Mouse (Mus musculus) cerebellum, postnatal 10 days (tissue): Measurements from ENCODE around the gene Manba.

Experiments
- DNase-seq, 2 experiments: peaks; one replicate each; pipeline ENCODE4 v3.0.0; 2021; ENCODE audit warnings: mixed read lengths in 2 of 2

Gene Manba

GRCm38 (mm10) chr3:135586060-135586459 lies 100.6 kb downstream of the Manba start:
- no peak for DNase-seq

GRCm38 (mm10) chr3:135586471-135586880 lies 101.1 kb downstream of the Manba start:
- DNase-seq, result no peak

- no peak for DNase-seq
These were observed 105.1 kb downstream of the Manba start for GRCm38 (mm10) chr3:135590471-135590870.

- peak; percentile 53 to 55 for DNase-seq
These were observed 106.0 kb downstream of the Manba start for GRCm38 (mm10) chr3:135591376-135591775.

- DNase-seq, result no peak
These were observed 106.6 kb downstream of the Manba start for GRCm38 (mm10) chr3:135592011-135592410.

- DNase-seq, result no peak
These were observed 109.0 kb downstream of the Manba start for GRCm38 (mm10) chr3:135594238-135594917.

GRCm38 (mm10) chr3:135597014-135597413 lies 111.6 kb downstream of the Manba start:
- DNase-seq, result no peak

- DNase-seq, result no peak
These were observed 112.9 kb downstream of the Manba start for GRCm38 (mm10) chr3:135598355-135598754.

- DNase-seq, result no peak
These were observed 117.3 kb downstream of the Manba start for GRCm38 (mm10) chr3:135602731-135603130.

- DNase-seq, result no peak
These were observed 119.4 kb downstream of the Manba start for GRCm38 (mm10) chr3:135604626-135605417.

- no peak for DNase-seq
These were observed 120.1 kb downstream of the Manba start for GRCm38 (mm10) chr3:135605474-135605873.

GRCm38 (mm10) chr3:135606592-135606991 lies 121.2 kb downstream of the Manba start:
- DNase-seq, result no peak

GRCm38 (mm10) chr3:135607021-135607420 lies 121.6 kb downstream of the Manba start:
- no peak for DNase-seq

GRCm38 (mm10) chr3:135607660-135608473 lies 122.5 kb downstream of the Manba start:
- DNase-seq, result no peak

GRCm38 (mm10) chr3:135610221-135610620 lies 124.8 kb downstream of the Manba start:
- DNase-seq, result no peak

GRCm38 (mm10) chr3:135614376-135614775 lies 129.0 kb downstream of the Manba start:
- DNase-seq, result no peak

- DNase-seq, result no peak
These were observed 131.3 kb downstream of the Manba start for GRCm38 (mm10) chr3:135616730-135617129.
